Mouse (Mus musculus) liver, embryonic 15.5 days (tissue): ENCODE data around the gene N4bp3. TPM values are rescaled to one million over a fixed set of nuclear protein-coding genes. Genes with fewer than 3 reads are reported as not detected.
"Not testable (repeated sequence)": the region's sequence is repeated elsewhere in the genome, so short reads cannot be mapped to it uniquely, and the experiment has no call there.

ENCODE experiments used
- ATAC-seq: fragments of 200-750 bp; cut with Nextera tagmentation; 2 replicates; pipeline ENCODE4 v1.8.0; 2017; ENCODE audit warnings: moderate number of reproducible peaks, mild to moderate bottlenecking, moderate library complexity; ENCODE audit not compliant: insufficient read depth
- H3K27ac ChIP-seq: fragments of 300-500 bp; sonication (generic); replicated peaks from 2 replicates; pipeline ENCODE4 v1.5.1; 2015; ENCODE audit warnings: mild to moderate bottlenecking, inconsistent platforms
- H3K27me3 ChIP-seq: fragments of 300-500 bp; sonication (generic); 2 replicates; pipeline ENCODE4 v1.6.1; 2015; ENCODE audit warnings: mild to moderate bottlenecking, inconsistent platforms
- H3K36me3 ChIP-seq: fragments of 300-500 bp; sonication (generic); replicated peaks from 2 replicates; pipeline ENCODE4 v1.6.1; 2015; ENCODE audit warnings: moderate library complexity, mild to moderate bottlenecking, inconsistent platforms
- H3K4me1 ChIP-seq: fragments of 300-500 bp; sonication (generic); replicated peaks from 2 replicates; pipeline ENCODE4 v1.6.1; 2015; ENCODE audit warnings: inconsistent platforms
- H3K4me2 ChIP-seq: fragments of 300-500 bp; sonication (generic); 2 replicates; pipeline ENCODE4 v1.6.1; 2015; ENCODE audit warnings: moderate library complexity, mild to moderate bottlenecking, inconsistent platforms
- H3K4me3 ChIP-seq: fragments of 300-500 bp; sonication (generic); replicated peaks from 2 replicates; pipeline ENCODE4 v1.5.1; 2015; ENCODE audit warnings: mild to moderate bottlenecking, inconsistent platforms
- H3K9ac ChIP-seq: fragments of 300-500 bp; sonication (generic); 2 replicates; pipeline ENCODE4 v1.6.1; 2015; ENCODE audit warnings: moderate library complexity, mild to moderate bottlenecking, inconsistent platforms
- H3K9me3 ChIP-seq: fragments of 300-500 bp; sonication (generic); replicated peaks from 2 replicates; pipeline ENCODE4 v1.6.1; 2016; ENCODE audit warnings: inconsistent platforms
- WGBS: fragments of 180-500 bp; shearing (Covaris S2); methylation state at CpG from one replicate; pipeline ENCODE4 v1.1.7; 2015; ENCODE audit warnings: mixed read lengths; ENCODE audit not compliant: insufficient replicate concordance; 5-methylcytosine and 5-hydroxymethylcytosine counted together
- polyA plus RNA-seq: library from polyadenylated mRNA; unstranded; fragments of >200 nt; fragmentation: Nextera tagmentation; extraction: Ambion mirVana; gene quantifications from 2 replicates; pipeline ENCODE4 v1.2.1, GENCODE M21; 2015

N4bp3 gene
- polyA plus RNA-seq, 1 experiment from 2014 or later: 2.9 TPM

DNA sequence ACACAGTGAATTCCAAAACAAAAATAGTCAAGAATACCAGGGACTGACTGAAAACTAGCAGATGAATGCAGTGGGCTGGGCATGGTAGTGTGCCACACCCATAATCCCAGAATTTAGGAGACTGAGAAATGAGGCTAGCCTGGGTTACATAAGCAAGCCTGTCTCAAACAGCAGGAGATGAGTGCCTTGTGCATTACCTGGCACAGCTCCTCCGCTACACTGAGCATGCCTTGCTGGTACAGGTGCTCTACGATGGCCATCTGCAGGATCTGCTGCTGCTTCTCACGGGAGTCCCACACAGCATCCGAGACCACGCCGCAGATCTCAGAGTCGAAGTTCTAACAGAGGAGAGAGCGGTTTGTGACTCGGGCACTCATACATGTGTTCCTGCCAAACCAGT lies 23.2 kb downstream of the N4bp3 start:
- Histone ChIP-seq H3K27me3 (no peaks in the 10 kb centered on the region), H3K9ac (no peak overlapping the region), H3K27ac (no peak overlapping the region), H3K4me3 (no peak overlapping the region), H3K36me3 (peaks cover 62% of the 10 kb centered on the region), H3K9me3 (no peaks in the 10 kb centered on the region), H3K4me2 (no peak overlapping the region), H3K4me1 (peaks cover 31% of the 10 kb centered on the region)
- 87% methylated on average over 9 of the region's 9 CpGs for WGBS
- no peak for ATAC-seq

DNA sequence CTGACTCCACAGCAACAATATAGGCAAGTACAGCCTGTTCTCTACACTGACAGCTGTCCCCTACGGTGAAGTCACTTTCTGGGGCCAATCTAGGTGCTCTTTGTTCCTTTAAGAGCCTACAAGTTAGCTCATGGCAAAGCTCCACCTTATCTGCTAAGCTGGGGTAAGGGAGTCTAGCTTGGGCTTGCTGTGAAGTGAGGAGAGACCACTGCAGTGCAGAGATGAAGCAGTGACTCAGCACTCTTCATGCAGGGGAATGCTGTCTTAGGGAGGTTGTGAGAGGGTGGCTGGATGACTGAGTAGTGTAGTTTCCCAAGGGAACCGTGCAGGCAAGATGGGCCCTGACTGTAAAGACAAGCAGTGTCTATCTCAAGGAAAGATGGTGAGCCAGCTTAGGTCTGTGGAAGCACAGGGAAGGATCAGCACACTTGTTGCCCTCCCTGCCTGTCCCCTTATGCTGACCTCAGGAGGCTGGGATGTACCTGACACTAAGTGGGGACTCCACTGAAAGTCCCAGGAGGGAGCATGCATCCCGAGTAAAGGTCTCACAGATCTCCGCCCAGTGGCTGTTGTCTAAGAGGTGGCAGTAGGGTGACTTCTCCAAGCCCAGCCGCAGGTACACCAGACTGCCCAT lies 25.3 kb downstream of the N4bp3 start:
- Histone ChIP-seq H3K4me1 (peaks cover 42% of the 10 kb centered on the region), H3K4me3 (no peak overlapping the region), H3K27me3 (no peaks in the 10 kb centered on the region), H3K9me3 (no peaks in the 10 kb centered on the region), H3K4me2 (no peak overlapping the region), H3K9ac (no peak overlapping the region), H3K27ac (0 out of 2 replicates have a peak overlapping the region, but pooled peaks have one; percentile 14), H3K36me3 (peaks cover 72% of the 10 kb centered on the region)
- ATAC-seq: peak; percentile 52; the same call in 1 of the 2 replicates
- 56% methylated on average over 5 of the region's 5 CpGs for WGBS

DNA sequence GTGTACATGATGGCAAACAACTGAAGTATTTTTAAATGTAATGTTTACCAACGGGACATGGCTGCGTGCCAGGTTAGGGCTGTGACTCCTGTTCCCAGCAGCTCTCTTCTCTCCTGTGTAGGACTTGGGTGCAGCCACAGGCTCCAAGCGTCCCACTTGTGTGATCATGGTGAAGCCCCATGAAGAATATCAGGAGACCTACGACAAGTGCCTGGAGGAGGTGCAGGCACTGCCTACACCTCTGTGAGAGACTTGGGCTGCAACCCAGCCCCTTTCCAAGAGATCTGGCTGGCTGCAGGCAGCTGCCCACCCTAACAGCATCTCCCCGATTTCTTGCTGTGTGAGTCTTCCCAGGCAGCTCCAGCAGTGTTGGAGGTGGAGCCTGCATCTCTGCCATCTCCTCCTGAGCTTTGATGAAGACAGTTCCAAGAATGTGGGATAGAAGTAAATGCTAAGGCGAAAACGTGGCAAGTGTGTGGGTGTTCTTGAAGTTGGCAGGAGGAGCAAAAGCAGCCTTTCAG lies 27.6 kb downstream of the N4bp3 start:
- Histone ChIP-seq H3K4me3 (no peak overlapping the region), H3K4me1 (peaks cover 54% of the 10 kb centered on the region)
- ATAC-seq: no peak

DNA sequence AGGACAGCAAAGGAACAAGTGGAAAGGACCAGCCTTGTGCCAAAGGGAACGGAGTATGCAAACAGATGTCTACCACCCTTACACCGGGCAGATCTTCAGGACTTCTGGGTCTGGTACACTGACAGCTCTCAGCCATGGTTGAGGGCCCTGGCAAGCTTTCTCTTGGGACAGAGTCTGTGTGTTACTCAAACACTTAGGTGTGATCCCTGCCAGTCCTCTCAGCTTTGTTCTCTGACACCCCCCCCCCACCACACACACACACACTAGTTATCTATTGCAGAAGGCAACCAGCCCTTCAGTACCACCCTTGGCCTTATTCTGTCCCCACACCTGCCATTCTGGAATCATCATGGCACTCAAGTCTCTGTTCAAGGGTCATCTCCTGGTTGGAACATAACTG lies 28.9 kb downstream of the N4bp3 start:
- Histone ChIP-seq H3K9ac (no peak overlapping the region), H3K27ac (no peak overlapping the region), H3K4me3 (no peak overlapping the region), H3K4me2 (no peak overlapping the region), H3K27me3 (no peaks in the 10 kb centered on the region), H3K9me3 (no peaks in the 10 kb centered on the region), H3K4me1 (peaks cover 60% of the 10 kb centered on the region), H3K36me3 (peaks cover 53% of the 10 kb centered on the region)
- ATAC-seq: no peak
- WGBS: 84% methylated on average over 2 of the region's 2 CpGs

More for the DNA sequence above, 27.6 kb downstream of the N4bp3 start:
- Histone ChIP-seq H3K9ac (no peak overlapping the region), H3K4me2 (no peak overlapping the region), H3K9me3 (no peaks in the 10 kb centered on the region), H3K27ac (no peak overlapping the region), H3K36me3 (peaks cover 66% of the 10 kb centered on the region), H3K27me3 (no peaks in the 10 kb centered on the region)
- 74% methylated on average over 7 of the region's 7 CpGs for WGBS

DNA sequence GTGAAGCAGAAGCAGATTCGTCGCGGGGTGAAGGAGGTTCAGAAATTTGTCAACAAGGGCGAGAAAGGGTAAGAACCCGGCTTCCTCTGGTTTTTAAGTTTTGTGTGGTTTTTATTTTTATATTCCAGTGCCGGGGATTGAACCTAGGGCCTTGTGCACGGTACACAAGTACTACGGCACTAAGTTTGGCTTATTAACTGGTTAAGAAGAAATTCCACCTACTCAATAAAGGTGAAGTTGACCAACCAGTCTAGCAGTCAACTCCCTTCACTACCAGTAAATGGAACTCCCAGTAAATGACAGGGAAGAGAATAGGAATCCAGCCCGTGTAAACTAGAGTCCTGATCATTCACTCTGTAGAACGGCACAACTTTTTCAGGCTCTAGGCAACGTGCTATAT lies 30.6 kb downstream of the N4bp3 start:
- Histone ChIP-seq H3K4me3 (peak overlapping the region; percentile 79), H3K27ac (peak overlapping the region; percentile 65; the same call in 1 of the 2 replicates), H3K4me2 (peak overlapping the region; percentile 92), H3K36me3 (peaks cover 38% of the 10 kb centered on the region), H3K27me3 (no peaks in the 10 kb centered on the region), H3K9me3 (no peaks in the 10 kb centered on the region), H3K9ac (peak overlapping the region; percentile 67), H3K4me1 (peaks cover 64% of the 10 kb centered on the region)
- ATAC-seq: no peak
- WGBS: 1% methylated on average over 11 of the region's 11 CpGs

DNA sequence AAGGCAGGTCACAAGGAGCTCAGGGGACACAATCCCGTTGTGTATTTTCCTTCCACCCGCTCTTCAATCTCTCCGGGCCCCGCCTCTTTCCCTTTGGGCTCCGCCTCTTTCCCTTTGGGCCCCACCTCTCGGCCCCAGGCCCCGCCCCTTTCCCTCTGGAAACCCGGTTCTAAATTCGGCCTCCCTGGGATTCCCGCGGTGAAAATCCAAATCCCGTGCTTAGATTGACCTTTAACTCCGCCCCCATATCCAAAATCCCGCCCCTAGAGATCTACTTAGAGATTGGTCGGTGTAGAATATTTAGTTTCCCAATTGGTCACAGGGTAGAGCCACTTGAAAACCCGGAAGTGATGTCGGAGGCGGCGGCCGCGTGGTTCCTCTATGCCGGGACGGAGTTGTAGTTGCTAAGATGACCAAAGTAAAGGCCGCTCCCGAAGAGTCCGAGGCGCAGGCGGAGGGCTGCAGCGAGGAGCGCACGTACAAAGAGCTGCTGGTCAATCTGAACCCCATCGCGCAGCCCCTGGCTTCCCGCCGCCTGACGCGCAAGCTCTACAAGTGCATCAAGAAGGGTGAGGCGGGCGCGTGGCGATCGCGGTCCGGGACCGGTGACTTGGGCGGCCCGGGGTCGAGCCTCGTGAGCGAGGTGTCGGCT lies 31.1 kb downstream of the N4bp3 start, which contains the start of gene Nhp2:
Gene Nhp2 (plus strand): TSS at position 327 of the 652 bp plus-strand sequence.
- peak within 1 kb of the TSS; percentile 67 for H3K9ac ChIP-seq
- H3K9me3 ChIP-seq: no peaks in the 10 kb centered on the region
- H3K27me3 ChIP-seq: no peaks in the 10 kb centered on the region
- WGBS: under 1% methylated on average over 51 of the region's 51 CpGs
- peak within 1 kb of the TSS; percentile 79 for H3K4me3 ChIP-seq
- ATAC-seq: peak; percentile 79
- H3K36me3 ChIP-seq: peaks cover 33% of the 10 kb centered on the region
- peaks cover 65% of the 10 kb centered on the region for H3K4me1 ChIP-seq
- peak within 1 kb of the TSS; percentile 92 for H3K4me2 ChIP-seq
- H3K27ac ChIP-seq: peak within 1 kb of the TSS; percentile 65; the same call in 1 of the 2 replicates

DNA sequence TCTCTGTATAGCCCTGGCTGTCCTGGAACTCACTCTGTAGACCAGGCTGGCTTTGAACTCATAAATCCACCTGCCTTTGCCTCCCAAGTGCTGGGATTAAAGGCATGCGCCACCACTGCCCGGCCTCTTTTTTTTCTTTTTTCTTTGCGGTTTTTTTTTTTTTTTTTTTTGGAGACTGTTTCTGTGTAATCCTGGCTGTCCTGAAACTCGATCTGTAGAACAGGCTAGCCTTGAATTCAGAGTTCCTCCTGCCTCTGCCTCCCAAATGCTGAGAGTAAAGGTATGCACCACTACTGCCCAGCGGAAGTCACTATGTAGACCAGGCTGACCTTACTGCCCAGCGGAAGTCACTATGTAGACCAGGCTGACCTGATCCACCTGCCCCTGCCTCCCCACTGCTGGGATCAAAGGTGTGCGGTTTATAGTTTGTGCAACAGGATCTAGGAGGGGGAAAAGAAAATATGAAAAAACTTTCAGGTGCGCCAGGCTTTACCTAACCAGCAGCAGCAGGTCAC lies 31.7 kb downstream of the N4bp3 start:
- no peaks in the 10 kb centered on the region for H3K27me3 ChIP-seq
- ATAC-seq: peak; percentile 5
- H3K4me3 ChIP-seq: peak overlapping the region; percentile 79
- H3K4me2 ChIP-seq: peak overlapping the region; percentile 92
- peaks cover 27% of the 10 kb centered on the region for H3K36me3 ChIP-seq
- peaks cover 65% of the 10 kb centered on the region for H3K4me1 ChIP-seq
- H3K27ac ChIP-seq: peak overlapping the region; percentile 53; the same call in 1 of the 2 replicates
- H3K9me3 ChIP-seq: no peaks in the 10 kb centered on the region
- peak overlapping the region; percentile 67 for H3K9ac ChIP-seq
- 28% methylated on average over 8 of the region's 8 CpGs for WGBS

DNA sequence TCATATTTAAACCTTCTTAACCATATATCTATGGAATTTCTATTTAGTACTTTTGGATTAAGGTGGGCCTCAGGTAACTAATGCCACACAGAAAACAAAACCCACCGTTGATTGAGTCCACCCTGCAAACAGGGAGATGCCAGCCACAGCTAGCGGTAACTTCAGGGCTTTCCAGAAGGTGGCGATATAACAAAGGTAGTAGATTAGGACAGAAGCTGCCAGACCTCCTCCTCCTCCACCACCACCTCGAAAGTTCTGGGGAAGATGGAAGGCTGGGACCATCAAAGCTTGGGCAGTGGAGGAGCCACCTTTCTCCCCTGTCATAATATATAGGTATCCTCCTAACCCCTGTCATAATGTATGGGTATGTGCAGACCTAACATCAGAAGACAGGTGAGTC lies 32.9 kb downstream of the N4bp3 start:
- no peak for ATAC-seq
- WGBS: under 1% methylated on average over 4 of the region's 4 CpGs
- H3K36me3 ChIP-seq: peaks cover 14% of the 10 kb centered on the region
- H3K4me2 ChIP-seq: no peak overlapping the region
- H3K4me3 ChIP-seq: no peak overlapping the region
- no peaks in the 10 kb centered on the region for H3K27me3 ChIP-seq
- H3K9ac ChIP-seq: no peak overlapping the region
- no peak overlapping the region for H3K27ac ChIP-seq
- H3K9me3 ChIP-seq: no peaks in the 10 kb centered on the region
- peaks cover 61% of the 10 kb centered on the region for H3K4me1 ChIP-seq

DNA sequence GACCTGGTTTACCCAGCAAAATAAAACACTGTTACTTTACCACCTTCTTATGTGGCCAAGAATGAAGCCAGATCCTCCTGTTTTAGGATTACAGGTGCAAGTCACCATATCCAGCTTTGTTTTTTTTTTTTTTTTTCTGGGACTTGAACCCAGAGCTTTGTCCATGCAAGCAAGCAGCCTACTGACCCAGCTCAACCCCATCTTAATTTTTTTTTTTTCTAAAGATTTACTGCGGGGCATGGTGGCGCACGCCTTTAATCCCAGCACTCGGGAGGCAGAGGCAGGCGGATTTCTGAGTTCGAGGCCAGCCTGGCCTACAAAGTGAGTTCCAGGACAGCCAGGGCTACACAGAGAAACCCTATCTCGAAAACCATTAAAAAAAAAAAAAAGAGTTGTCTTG lies 34.5 kb downstream of the N4bp3 start:
- 79% methylated on average over 7 of the region's 7 CpGs for WGBS
- Histone ChIP-seq H3K4me1 (peaks cover 52% of the 10 kb centered on the region), H3K9ac (peak overlapping the region; percentile 72), H3K27ac (peak overlapping the region; percentile 88), H3K4me2 (peak overlapping the region; percentile 81), H3K4me3 (peak overlapping the region; percentile 56)
- not testable (repeated sequence) for ATAC-seq, H3K27me3 ChIP-seq, H3K9me3 ChIP-seq, H3K36me3 ChIP-seq

DNA sequence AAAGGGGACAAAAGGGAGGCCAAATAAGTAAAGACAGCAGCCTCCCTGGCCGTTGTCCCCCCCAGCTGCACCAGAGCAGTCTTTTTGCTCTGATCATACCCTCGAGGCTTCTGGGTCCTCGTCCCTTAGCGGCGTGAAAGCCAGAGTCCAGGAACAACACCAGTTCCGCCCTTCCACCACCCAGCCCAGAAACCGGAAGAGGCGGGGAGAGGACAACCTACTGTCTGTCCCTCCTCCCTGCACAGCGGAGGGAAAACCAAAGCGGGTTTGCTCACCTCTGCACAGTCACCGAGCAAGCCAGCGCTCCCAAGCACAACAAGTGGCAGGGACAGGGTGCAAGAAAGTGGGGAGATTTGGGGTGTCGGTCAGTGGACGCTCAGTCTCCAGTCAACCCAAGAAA lies 35.0 kb downstream of the N4bp3 start:
- H3K9me3 ChIP-seq: no peaks in the 10 kb centered on the region
- H3K4me2 ChIP-seq: peak overlapping the region; percentile 81
- H3K9ac ChIP-seq: peak overlapping the region; percentile 72
- peak overlapping the region; percentile 88 for H3K27ac ChIP-seq
- 1% methylated on average over 14 of the region's 14 CpGs for WGBS
- H3K4me1 ChIP-seq: peaks cover 47% of the 10 kb centered on the region
- H3K4me3 ChIP-seq: peak overlapping the region; percentile 56
- H3K36me3 ChIP-seq: no peaks in the 10 kb centered on the region
- H3K27me3 ChIP-seq: no peaks in the 10 kb centered on the region
- ATAC-seq: peak; percentile 80

DNA sequence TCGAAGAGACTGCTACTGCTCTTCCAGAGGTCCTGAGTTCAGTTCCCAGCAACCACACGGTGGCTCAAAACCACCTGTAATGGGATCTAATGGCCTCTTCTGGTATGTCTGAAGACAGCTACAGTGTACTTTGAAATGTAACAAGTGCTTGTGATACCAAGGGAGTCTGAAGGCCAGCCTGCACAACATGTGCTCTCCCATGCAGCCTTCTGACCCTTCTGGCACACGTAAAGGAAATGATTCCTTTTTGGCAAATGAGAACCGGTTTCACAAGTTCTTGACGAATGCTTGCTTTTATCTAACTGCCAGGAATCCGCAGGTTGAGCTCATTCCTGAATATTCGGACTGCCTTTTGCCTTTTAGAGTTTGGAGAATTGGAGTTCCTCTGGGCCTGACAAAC lies 35.5 kb downstream of the N4bp3 start:
- peaks cover 44% of the 10 kb centered on the region for H3K4me1 ChIP-seq
- H3K36me3 ChIP-seq: no peaks in the 10 kb centered on the region
- peak overlapping the region; percentile 88 for H3K27ac ChIP-seq
- peak overlapping the region; percentile 81 for H3K4me2 ChIP-seq
- ATAC-seq: no peak
- 25% methylated on average over 7 of the region's 7 CpGs for WGBS
- H3K9me3 ChIP-seq: no peaks in the 10 kb centered on the region
- peak overlapping the region; percentile 72 for H3K9ac ChIP-seq
- H3K4me3 ChIP-seq: peak overlapping the region; percentile 56
- H3K27me3 ChIP-seq: no peaks in the 10 kb centered on the region
